Mouse (Mus musculus): Measurements from ENCODE around the gene Phactr3. TPM values are rescaled to one million over a fixed set of nuclear protein-coding genes. Genes with fewer than 3 reads are reported as not detected.

Phactr3 gene
- polyA plus RNA-seq, 1 experiment: not detected

- no peak overlapping the region for H3K27ac ChIP-seq (replicated peaks; ENCODE audit: low read depth, low read length)
- H3K4me3 ChIP-seq (ENCODE audit: insufficient read depth, low read depth, low read length): no peak overlapping the region
- H3K4me1 ChIP-seq (ENCODE audit: control insufficient read depth, insufficient read depth, insufficient read length, low read length): no peaks in the 10 kb centered on the region
Observed at GRCm38 (mm10) chr2:178197542-178197941, 78.8 kb downstream of the Phactr3 start.

DNA sequence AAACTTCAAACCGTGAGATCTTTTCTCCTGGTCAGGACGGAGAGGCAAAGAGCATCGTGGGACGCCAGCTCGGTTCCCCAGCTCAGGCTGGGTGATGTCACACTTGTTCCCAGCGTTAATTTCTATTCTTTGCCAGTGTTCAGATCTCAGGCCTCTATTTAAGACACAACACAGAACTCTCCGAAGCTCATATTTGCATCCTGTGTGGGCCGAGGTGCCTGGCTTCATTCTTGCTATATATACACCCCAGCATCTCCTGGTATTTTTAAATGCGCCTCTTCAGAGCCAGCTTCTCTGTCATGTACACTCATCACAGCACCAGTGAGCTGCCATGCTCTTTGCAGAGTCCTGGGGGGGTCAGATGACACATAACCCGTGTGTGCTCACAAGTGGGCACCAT lies 85.7 kb downstream of the Phactr3 start:
- Histone ChIP-seq H3K4me1 (ENCODE audit: control insufficient read depth, insufficient read depth, insufficient read length, low read length) (no peaks in the 10 kb centered on the region), H3K4me3 (ENCODE audit: insufficient read depth, low read depth, low read length) (no peak overlapping the region), H3K27ac (replicated peaks; ENCODE audit: low read depth, low read length) (no peak overlapping the region)

DNA sequence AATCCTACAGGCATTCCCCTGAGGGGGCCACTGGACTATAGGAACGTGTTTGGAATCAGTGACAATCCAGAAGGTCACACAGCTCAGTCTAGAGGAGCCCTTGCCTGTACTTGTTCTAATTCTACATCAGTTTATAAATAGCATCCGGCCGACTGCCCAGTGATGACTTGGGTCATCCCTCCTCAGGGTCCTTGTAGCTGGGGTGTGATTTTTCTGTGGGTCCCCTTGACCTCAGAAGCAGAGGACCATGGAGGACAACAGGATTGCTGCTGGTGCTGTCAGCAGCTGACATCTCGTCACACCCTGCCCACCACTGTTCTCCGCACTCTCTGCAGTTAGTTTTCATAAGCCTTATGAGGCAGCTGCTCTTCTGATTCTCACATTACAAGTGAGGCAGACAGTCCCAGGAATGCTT lies 89.4 kb downstream of the Phactr3 start:
- no peaks in the 10 kb centered on the region for H3K4me1 ChIP-seq (ENCODE audit: control insufficient read depth, insufficient read depth, insufficient read length, low read length)
- no peak overlapping the region for H3K27ac ChIP-seq (replicated peaks; ENCODE audit: low read depth, low read length)
- no peak overlapping the region for H3K4me3 ChIP-seq (ENCODE audit: insufficient read depth, low read depth, low read length)

DNA sequence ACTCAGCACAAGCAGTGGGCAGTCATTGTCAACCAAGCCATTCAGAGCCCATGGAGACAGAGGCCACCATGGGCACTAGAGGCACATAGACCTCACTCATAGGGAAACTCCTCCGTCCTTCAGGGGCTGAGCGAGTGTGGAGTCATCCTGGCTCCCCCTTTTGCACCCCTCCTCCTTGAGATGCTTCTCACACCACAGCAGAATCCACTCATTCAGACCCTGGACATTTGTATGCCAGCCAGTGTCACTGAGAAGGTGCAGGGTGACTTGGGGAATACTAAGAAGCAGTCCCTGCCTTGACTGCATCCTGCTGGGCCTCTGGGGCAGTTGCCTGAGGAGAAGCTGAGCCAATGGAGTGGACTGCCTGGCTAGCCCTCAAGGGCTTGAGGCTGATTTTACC lies 95.1 kb downstream of the Phactr3 start:
- Histone ChIP-seq H3K4me3 (ENCODE audit: insufficient read depth, low read depth, low read length) (no peak overlapping the region), H3K27ac (replicated peaks; ENCODE audit: low read depth, low read length) (no peak overlapping the region), H3K4me1 (ENCODE audit: control insufficient read depth, insufficient read depth, insufficient read length, low read length) (no peaks in the 10 kb centered on the region)

- H3K4me3 ChIP-seq (ENCODE audit: insufficient read depth, low read depth, low read length): no peak overlapping the region
- H3K27ac ChIP-seq (replicated peaks; ENCODE audit: low read depth, low read length): no peak overlapping the region
- no peaks in the 10 kb centered on the region for H3K4me1 ChIP-seq (ENCODE audit: control insufficient read depth, insufficient read depth, insufficient read length, low read length)
Observed at GRCm38 (mm10) chr2:178214531-178214930, 95.8 kb downstream of the Phactr3 start.

DNA sequence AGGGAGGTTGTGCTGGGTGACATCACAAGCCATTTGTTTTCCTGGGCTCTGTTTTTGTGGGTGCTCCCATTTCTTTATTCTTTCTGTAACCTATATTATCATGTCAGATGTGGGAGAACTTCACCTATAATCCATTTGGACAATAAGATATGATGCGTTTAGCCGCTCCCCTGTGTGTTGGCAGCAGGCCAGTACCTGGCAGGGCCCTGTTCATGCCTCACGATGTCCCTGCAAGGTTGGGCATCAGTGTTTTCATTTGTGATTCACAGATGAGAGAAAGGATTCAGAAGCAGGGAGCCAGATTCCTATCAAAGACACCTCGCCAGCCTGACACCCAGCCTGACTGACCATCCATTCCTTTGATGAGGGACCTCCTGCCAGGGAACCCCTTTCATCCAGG lies 99.7 kb downstream of the Phactr3 start:
- Histone ChIP-seq H3K4me3 (ENCODE audit: insufficient read depth, low read depth, low read length) (no peak overlapping the region), H3K27ac (replicated peaks; ENCODE audit: low read depth, low read length) (no peak overlapping the region), H3K4me1 (ENCODE audit: control insufficient read depth, insufficient read depth, insufficient read length, low read length) (no peaks in the 10 kb centered on the region)

GRCm38 (mm10) chr2:178219454-178220147 lies 100.8 kb downstream of the Phactr3 start:
- Histone ChIP-seq H3K4me3 (ENCODE audit: insufficient read depth, low read depth, low read length) (no peak overlapping the region), H3K4me1 (ENCODE audit: control insufficient read depth, insufficient read depth, insufficient read length, low read length) (no peaks in the 10 kb centered on the region), H3K27ac (replicated peaks; ENCODE audit: low read depth, low read length) (no peak overlapping the region)

DNA sequence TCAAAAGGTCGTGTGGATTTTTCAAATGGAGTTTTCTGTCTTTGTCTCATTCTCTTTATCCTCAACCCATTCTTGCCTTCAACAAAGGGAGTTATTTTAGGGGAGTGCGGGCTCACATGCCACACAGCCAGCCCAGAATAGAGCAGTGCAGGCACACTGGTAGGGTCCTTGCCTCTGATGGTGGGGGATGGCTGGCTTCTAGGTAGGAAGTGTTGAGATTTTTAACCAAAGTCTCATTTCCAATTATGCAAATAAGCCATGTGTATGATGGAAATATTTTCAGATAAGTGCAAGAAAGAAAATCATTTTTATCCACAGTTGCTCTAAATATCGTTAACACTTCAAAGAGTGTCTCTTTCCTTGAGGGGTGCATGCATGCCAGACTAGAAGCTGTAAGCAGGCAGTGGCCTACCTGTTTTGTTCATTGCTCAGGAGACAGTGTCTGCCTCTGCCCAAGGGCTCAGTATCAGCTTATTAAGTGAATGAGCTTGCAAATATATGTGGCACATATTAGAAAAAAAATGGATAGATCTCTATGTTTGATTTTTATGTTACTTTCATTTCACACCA lies 101.5 kb downstream of the Phactr3 start:
- Histone ChIP-seq H3K27ac (replicated peaks; ENCODE audit: low read depth, low read length) (no peak overlapping the region), H3K4me1 (ENCODE audit: control insufficient read depth, insufficient read depth, insufficient read length, low read length) (no peaks in the 10 kb centered on the region), H3K4me3 (ENCODE audit: insufficient read depth, low read depth, low read length) (no peak overlapping the region)

- H3K27ac ChIP-seq (replicated peaks; ENCODE audit: low read depth, low read length): no peak overlapping the region
- no peak overlapping the region for H3K4me3 ChIP-seq (ENCODE audit: insufficient read depth, low read depth, low read length)
Observed at GRCm38 (mm10) chr2:178221003-178221402, 102.2 kb downstream of the Phactr3 start.

GRCm38 (mm10) chr2:178229231-178229630 lies 110.5 kb downstream of the Phactr3 start:
- Histone ChIP-seq H3K27ac (replicated peaks; ENCODE audit: low read depth, low read length) (no peak overlapping the region), H3K4me1 (ENCODE audit: control insufficient read depth, insufficient read depth, insufficient read length, low read length) (no peaks in the 10 kb centered on the region), H3K4me3 (ENCODE audit: insufficient read depth, low read depth, low read length) (no peak overlapping the region)

More at GRCm38 (mm10) chr2:178221003-178221402, 102.2 kb downstream of the Phactr3 start:
- H3K4me1 ChIP-seq (ENCODE audit: control insufficient read depth, insufficient read depth, insufficient read length, low read length): no peaks in the 10 kb centered on the region

DNA sequence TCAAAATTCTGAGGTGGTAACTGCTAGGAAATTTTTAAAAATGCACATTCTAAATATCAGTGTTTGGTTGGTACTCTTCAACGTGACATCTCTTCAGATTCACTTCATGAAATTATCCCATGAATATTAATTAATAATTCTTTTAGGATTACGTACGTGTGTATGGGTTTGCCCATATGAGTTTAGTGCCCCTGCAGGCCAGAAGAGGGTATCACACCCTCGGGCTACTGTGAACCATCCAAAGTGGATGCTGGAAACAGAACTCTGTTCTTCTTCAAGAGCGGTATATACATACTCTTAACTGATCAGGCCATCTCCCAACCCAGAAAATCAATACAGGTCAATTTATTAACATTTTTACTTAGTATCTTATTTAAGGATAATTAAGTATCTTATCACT lies 114.7 kb downstream of the Phactr3 start:
- Histone ChIP-seq H3K4me3 (ENCODE audit: insufficient read depth, low read depth, low read length) (no peak overlapping the region), H3K27ac (replicated peaks; ENCODE audit: low read depth, low read length) (no peak overlapping the region)

GRCm38 (mm10) chr2:178237056-178237455 lies 118.3 kb downstream of the Phactr3 start:
- H3K4me3 ChIP-seq (ENCODE audit: insufficient read depth, low read depth, low read length): no peak overlapping the region
- H3K27ac ChIP-seq (replicated peaks; ENCODE audit: low read depth, low read length): no peak overlapping the region
- H3K4me1 ChIP-seq (ENCODE audit: control insufficient read depth, insufficient read depth, insufficient read length, low read length): no peaks in the 10 kb centered on the region

More for the DNA sequence above, 114.7 kb downstream of the Phactr3 start:
- no peaks in the 10 kb centered on the region for H3K4me1 ChIP-seq (ENCODE audit: control insufficient read depth, insufficient read depth, insufficient read length, low read length)

GRCm38 (mm10) chr2:178238503-178238902 lies 119.7 kb downstream of the Phactr3 start:
- H3K27ac ChIP-seq (replicated peaks; ENCODE audit: low read depth, low read length): no peak overlapping the region
- no peak overlapping the region for H3K4me3 ChIP-seq (ENCODE audit: insufficient read depth, low read depth, low read length)
- H3K4me1 ChIP-seq (ENCODE audit: control insufficient read depth, insufficient read depth, insufficient read length, low read length): no peaks in the 10 kb centered on the region

DNA sequence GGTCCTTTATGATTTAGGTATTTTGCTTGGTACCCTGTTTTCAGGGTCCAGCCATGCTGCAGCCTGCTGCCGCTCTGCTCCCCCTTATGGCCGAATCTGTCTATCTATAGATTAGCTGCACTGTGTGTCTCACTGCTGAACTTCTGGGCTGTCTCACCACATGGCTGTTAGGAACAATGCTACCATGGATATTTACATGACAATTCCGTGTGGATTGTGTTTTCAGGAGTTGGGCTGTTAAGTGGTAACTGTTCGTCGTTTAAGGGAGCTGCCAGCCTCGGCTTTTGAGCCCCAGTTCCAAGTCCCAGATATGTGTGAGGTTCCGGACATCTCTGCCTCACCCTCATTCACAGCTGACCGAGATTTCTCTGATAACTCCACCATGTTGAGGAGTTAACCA lies 122.1 kb downstream of the Phactr3 start:
- H3K4me1 ChIP-seq (ENCODE audit: control insufficient read depth, insufficient read depth, insufficient read length, low read length): no peaks in the 10 kb centered on the region
- H3K27ac ChIP-seq (replicated peaks; ENCODE audit: low read depth, low read length): no peak overlapping the region
- no peak overlapping the region for H3K4me3 ChIP-seq (ENCODE audit: insufficient read depth, low read depth, low read length)

- no peak overlapping the region for H3K4me3 ChIP-seq (ENCODE audit: insufficient read depth, low read depth, low read length)
- H3K4me1 ChIP-seq (ENCODE audit: control insufficient read depth, insufficient read depth, insufficient read length, low read length): no peaks in the 10 kb centered on the region
- H3K27ac ChIP-seq (replicated peaks; ENCODE audit: low read depth, low read length): no peak overlapping the region
Observed at GRCm38 (mm10) chr2:178241374-178241773, 122.6 kb downstream of the Phactr3 start.

- Histone ChIP-seq H3K4me1 (ENCODE audit: control insufficient read depth, insufficient read depth, insufficient read length, low read length) (no peaks in the 10 kb centered on the region), H3K4me3 (ENCODE audit: insufficient read depth, low read depth, low read length) (no peak overlapping the region), H3K27ac (replicated peaks; ENCODE audit: low read depth, low read length) (no peak overlapping the region)
Observed at GRCm38 (mm10) chr2:178242996-178243395, 124.2 kb downstream of the Phactr3 start.

Measured in brown adipose tissue, adult 24 weeks (tissue).